Mouse (Mus musculus) intestine, embryonic 14.5 days (tissue): Measurements from ENCODE around the gene Ccnl1. TPM values are rescaled to one million over a fixed set of nuclear protein-coding genes. Genes with fewer than 3 reads are reported as not detected.

ENCODE experiments used
- ATAC-seq: fragments of 200-750 bp; cut with Nextera tagmentation; replicated peaks from 2 replicates; pipeline ENCODE4 v1.8.0; 2017; ENCODE audit warnings: low read depth, moderate number of reproducible peaks, moderate TSS enrichment, moderate library complexity; ENCODE audit not compliant: low FRiP score, low TSS enrichment
- DNase-seq: peaks from one replicate; pipeline ENCODE4 v3.0.0-alpha.2; 2018; ENCODE audit warnings: low spot score
- H3K27ac ChIP-seq: fragments of 300-500 bp; sonication (generic); 2 replicates; pipeline ENCODE4 v1.5.1; 2014; ENCODE audit warnings: low read depth, mild to moderate bottlenecking, control low read depth
- H3K27me3 ChIP-seq: fragments of 300-500 bp; sonication (generic); replicated peaks from 2 replicates; pipeline ENCODE4 v1.6.1; 2014; ENCODE audit warnings: low read length, control low read depth; ENCODE audit not compliant: control insufficient read depth, insufficient read depth
- H3K36me3 ChIP-seq: fragments of 300-500 bp; sonication (generic); 2 replicates; pipeline ENCODE4 v1.6.1; 2014; ENCODE audit warnings: low read length, control low read depth; ENCODE audit not compliant: control insufficient read depth, insufficient read depth
- H3K4me1 ChIP-seq: fragments of 300-500 bp; sonication (generic); replicated peaks from 2 replicates; pipeline ENCODE4 v1.6.1; 2014; ENCODE audit warnings: low read length, control low read depth, mixed read lengths; ENCODE audit not compliant: control insufficient read depth, insufficient read depth
- H3K4me2 ChIP-seq: fragments of 300-500 bp; sonication (generic); 2 replicates; pipeline ENCODE4 v1.6.1; 2014; ENCODE audit warnings: low read length
- H3K4me3 ChIP-seq: fragments of 300-500 bp; sonication (generic); 2 replicates; pipeline ENCODE4 v1.5.1; 2014; ENCODE audit warnings: low read depth, low read length, control low read depth, mixed read lengths
- H3K9ac ChIP-seq: fragments of 300-500 bp; sonication (generic); 2 replicates; pipeline ENCODE4 v1.6.1; 2014; ENCODE audit warnings: mild to moderate bottlenecking, low read length
- H3K9me3 ChIP-seq: fragments of 300-500 bp; sonication (generic); 2 replicates; pipeline ENCODE4 v1.6.1; 2016; ENCODE audit warnings: low read length, control low read depth; ENCODE audit not compliant: control insufficient read depth
- WGBS: fragments of 180-500 bp; shearing (Covaris S2); extraction: QIAGEN DNeasy Blood & Tissue Kit; methylation state at CpG from one replicate; pipeline ENCODE4 v1.1.7; 2014; 5-methylcytosine and 5-hydroxymethylcytosine counted together
- polyA plus RNA-seq: library from polyadenylated mRNA; unstranded; fragments of >200 nt; fragmentation: Nextera tagmentation; extraction: Ambion mirVana; gene quantifications from 2 replicates; pipeline ENCODE4 v1.2.1, GENCODE M21; 2014

Gene Ccnl1
- 123 and 130 TPM in 2 replicates for polyA plus RNA-seq

- H3K4me1 ChIP-seq = peaks cover 27% of the 10 kb centered on the region
- H3K27ac ChIP-seq = peak within 1 kb of the TSS; percentile 100
- ATAC-seq (peak; percentile 95), DNase-seq (peak; percentile 97)
- H3K36me3 ChIP-seq = peaks cover 29% of the 10 kb centered on the region
- H3K4me3 ChIP-seq = peak within 1 kb of the TSS; percentile 95
- under 1% methylated on average over 69 of the region's 70 CpGs for WGBS
- H3K27me3 ChIP-seq = no peaks in the 10 kb centered on the region
- H3K9ac ChIP-seq = peak within 1 kb of the TSS; percentile 99
- no peaks in the 10 kb centered on the region for H3K9me3 ChIP-seq
- peak within 1 kb of the TSS; percentile 99 for H3K4me2 ChIP-seq
Measured at GRCm38 (mm10) chr3:65958102-65958839, at the start of gene Ccnl1. Gene Ccnl1, minus strand, starts transcription at chr3:65958249.

- no peak overlapping the region for H3K4me2 ChIP-seq
- no peak overlapping the region for H3K27ac ChIP-seq
- no peaks in the 10 kb centered on the region for H3K27me3 ChIP-seq
- no peaks in the 10 kb centered on the region for H3K36me3 ChIP-seq
- H3K9ac ChIP-seq = no peak overlapping the region
- no peaks in the 10 kb centered on the region for H3K4me1 ChIP-seq
- no peak for DNase-seq
- no peak overlapping the region for H3K4me3 ChIP-seq
- H3K9me3 ChIP-seq = 0 out of 2 replicates have a peak, but pooled peaks cover 3% of the 10 kb centered on the region
- 84% methylated on average over 4 of the region's 4 CpGs for WGBS
- ATAC-seq = no peak
Measured at GRCm38 (mm10) chr3:66004989-66005388, 46.9 kb upstream of the Ccnl1 start.

GRCm38 (mm10) chr3:66004220-66004951, 46.3 kb upstream of the Ccnl1 start:
- DNase-seq (no peak), ATAC-seq (no peak)
- H3K36me3 ChIP-seq = no peaks in the 10 kb centered on the region
- 74% methylated on average over 7 of the region's 7 CpGs for WGBS
- H3K27ac ChIP-seq = no peak overlapping the region
- H3K4me2 ChIP-seq = no peak overlapping the region
- H3K27me3 ChIP-seq = no peaks in the 10 kb centered on the region
- H3K9me3 ChIP-seq = 0 out of 2 replicates have a peak, but pooled peaks cover 3% of the 10 kb centered on the region
- no peak overlapping the region for H3K4me3 ChIP-seq
- H3K9ac ChIP-seq = no peak overlapping the region
- H3K4me1 ChIP-seq = no peaks in the 10 kb centered on the region

- no peak for DNase-seq
- Histone ChIP-seq H3K9ac (no peak overlapping the region), H3K4me2 (no peak overlapping the region), H3K27me3 (no peaks in the 10 kb centered on the region), H3K9me3 (no peaks in the 10 kb centered on the region), H3K4me3 (no peak overlapping the region), H3K4me1 (no peaks in the 10 kb centered on the region), H3K36me3 (no peaks in the 10 kb centered on the region), H3K27ac (no peak overlapping the region)
- 96% methylated on average over 2 of the region's 2 CpGs for WGBS
- no peak for ATAC-seq
Measured at GRCm38 (mm10) chr3:66000400-66000799, 42.4 kb upstream of the Ccnl1 start.

GRCm38 (mm10) chr3:65997360-65998008, 39.4 kb upstream of the Ccnl1 start:
- Histone ChIP-seq H3K4me2 (no peak overlapping the region), H3K4me3 (no peak overlapping the region), H3K27ac (no peak overlapping the region), H3K27me3 (no peaks in the 10 kb centered on the region), H3K9ac (no peak overlapping the region), H3K9me3 (no peaks in the 10 kb centered on the region), H3K36me3 (no peaks in the 10 kb centered on the region), H3K4me1 (no peaks in the 10 kb centered on the region)
- ATAC-seq (no peak), DNase-seq (no peak)
- WGBS = 71% methylated on average over 7 of the region's 7 CpGs

- ATAC-seq = no peak
- Histone ChIP-seq H3K4me2 (no peak overlapping the region), H3K9ac (no peak overlapping the region), H3K27me3 (no peaks in the 10 kb centered on the region), H3K4me1 (no peaks in the 10 kb centered on the region), H3K4me3 (no peak overlapping the region), H3K9me3 (no peaks in the 10 kb centered on the region), H3K36me3 (no peaks in the 10 kb centered on the region), H3K27ac (no peak overlapping the region)
- no peak for DNase-seq
- WGBS = 74% methylated on average over 11 of the region's 11 CpGs
Measured at GRCm38 (mm10) chr3:65992395-65993340, 34.6 kb upstream of the Ccnl1 start.

GRCm38 (mm10) chr3:65990957-65991646, 33.1 kb upstream of the Ccnl1 start:
- DNase-seq (peak; percentile 52), ATAC-seq (0 out of 2 replicates have a peak, but pooled peaks have one; percentile 32)
- Histone ChIP-seq H3K4me2 (no peak overlapping the region), H3K4me3 (no peak overlapping the region), H3K27ac (no peak overlapping the region), H3K27me3 (no peaks in the 10 kb centered on the region), H3K9me3 (no peaks in the 10 kb centered on the region), H3K36me3 (no peaks in the 10 kb centered on the region), H3K4me1 (no peaks in the 10 kb centered on the region), H3K9ac (no peak overlapping the region)
- WGBS = 10% methylated on average over 3 of the region's 3 CpGs
